Mouse (Mus musculus) liver, postnatal 0 days (tissue): ENCODE results near the gene Ube3b.

ENCODE experiments used
- CTCF ChIP-seq: sonication (generic); IDR thresholded peaks from 2 replicates; pipeline ENCODE4 v1.5.1; 2016; ENCODE audit warnings: antibody characterized with exemption, low read depth
- EP300 ChIP-seq: IDR thresholded peaks from 2 replicates; pipeline ENCODE4 v1.6.1; 2016; ENCODE audit warnings: antibody characterized with exemption, low read depth, mild to moderate bottlenecking

DNA sequence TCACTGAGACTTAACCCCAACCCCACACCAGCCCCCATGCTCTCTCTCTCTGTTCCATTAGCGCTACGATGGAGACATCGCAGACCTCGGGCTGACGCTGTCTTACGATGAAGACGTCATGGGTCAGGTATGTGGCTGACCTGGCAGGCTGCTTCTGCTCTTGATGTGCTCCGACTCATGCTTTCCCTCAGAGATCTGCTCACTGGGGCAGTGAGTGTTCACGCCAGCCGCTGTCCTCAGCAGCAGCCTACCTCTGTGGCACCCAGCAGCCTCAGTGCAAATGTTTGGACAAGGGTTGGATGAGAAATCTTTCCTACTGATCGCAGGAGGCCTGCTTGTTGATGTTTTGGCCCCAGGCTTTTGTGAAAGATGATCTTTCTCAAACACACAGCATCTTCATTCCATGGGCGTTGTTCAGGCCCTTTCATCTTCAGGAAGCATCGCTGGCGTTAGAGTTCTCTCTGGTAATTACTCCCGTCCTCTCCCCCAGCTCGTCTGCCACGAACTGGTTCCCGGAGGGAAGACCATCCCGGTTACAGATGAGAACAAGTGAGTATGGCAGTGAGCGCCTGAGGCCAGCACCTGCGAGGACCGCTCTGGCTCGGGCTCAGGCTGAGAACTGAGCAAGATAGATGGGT is 32.1 kb downstream of the Ube3b start:
- TF ChIP-seq CTCF (no peak), EP300 (no peak)
